Mouse (Mus musculus) adrenal gland, postnatal 36 days (tissue): ENCODE results near the gene Hvcn1. TPM values are rescaled to one million over a fixed set of nuclear protein-coding genes. Genes with fewer than 3 reads are reported as not detected.

Experiments used
- total RNA-seq, 2 experiments: library from RNA; stranded (reverse); gene quantifications; 2 replicates each; pipeline ENCODE4 v1.2.3; 2021

The Hvcn1 gene
- total RNA-seq, 2 experiments from 2014 or later, result 1.7 to 3.3 TPM

Other genes with a start within 250 kb of the Hvcn1 start
- gene Cux2, start 156.7 kb upstream of the Hvcn1 start, total RNA-seq, result 10 to 100 TPM; 18.6 to 20.9 TPM
- gene Myl2, start 105.9 kb upstream of the Hvcn1 start, total RNA-seq, result 1 to 10 TPM in 1 of 2 experiments, not detected in 1; 2.0 TPM
- not detected for gene Ccdc63, start 66.0 kb upstream of the Hvcn1 start, total RNA-seq
- gene Ppp1cc, start 48.5 kb upstream of the Hvcn1 start, total RNA-seq, result 100 to 1,000 TPM; 165 to 169 TPM
- gene Tctn1, start 57.7 kb downstream of the Hvcn1 start, total RNA-seq, result 10 to 100 TPM; 12.0 to 16.2 TPM
- gene Pptc7, start 77.6 kb downstream of the Hvcn1 start, total RNA-seq, result 10 to 100 TPM; 53.2 to 55.4 TPM
- gene Rad9b, start 147.4 kb downstream of the Hvcn1 start, total RNA-seq, result 1 to 10 TPM; 2.2 to 3.4 TPM
- gene Vps29, start 147.6 kb downstream of the Hvcn1 start, total RNA-seq, result 100 to 1,000 TPM; 141 to 165 TPM
- 10 to 100 TPM; 34.8 to 36.0 TPM for gene Gpn3, start 165.1 kb downstream of the Hvcn1 start, total RNA-seq
- gene Fam216a, start 165.6 kb downstream of the Hvcn1 start, total RNA-seq, result 10 to 100 TPM; 30.2 to 38.9 TPM
- gene Arpc3, start 185.1 kb downstream of the Hvcn1 start, total RNA-seq, result 100 to 1,000 TPM; 223 to 328 TPM
- gene Anapc7, start 214.9 kb downstream of the Hvcn1 start, total RNA-seq, result 10 to 100 TPM; 44.2 to 52.2 TPM